Mouse (Mus musculus) kidney, adult 11 months (tissue): ENCODE measurements around the gene Mettl8.

Experiments used
- DNase-seq: peaks from one replicate; pipeline ENCODE4 v3.0.0; 2022

Mettl8 gene

GRCm38 (mm10) chr2:70922814-70923213 is 132.6 kb downstream of the Mettl8 start:
- no peak for DNase-seq

GRCm38 (mm10) chr2:70920937-70921596 is 134.3 kb downstream of the Mettl8 start:
- DNase-seq: no peak

GRCm38 (mm10) chr2:70919913-70920522 is 135.4 kb downstream of the Mettl8 start:
- no peak for DNase-seq

- no peak for DNase-seq
Measured at GRCm38 (mm10) chr2:70918516-70918915, 136.9 kb downstream of the Mettl8 start.
